Mouse (Mus musculus) urinary bladder, postnatal 25 days (tissue): ENCODE measurements at regions not wholly inside any gene's neighbourhood (a gene's known extent, or its start where the extent isn't known, plus 50 kb on each side); places are given as distances from the start of the nearest gene placed in this dataset.
A peak's percentile ranks its signal among the peaks of the same experiment; 100 is the strongest.

Experiments used
- DNase-seq: peaks from one replicate; pipeline ENCODE4 v3.0.0; 2022; ENCODE audit warnings: low spot score

DNA sequence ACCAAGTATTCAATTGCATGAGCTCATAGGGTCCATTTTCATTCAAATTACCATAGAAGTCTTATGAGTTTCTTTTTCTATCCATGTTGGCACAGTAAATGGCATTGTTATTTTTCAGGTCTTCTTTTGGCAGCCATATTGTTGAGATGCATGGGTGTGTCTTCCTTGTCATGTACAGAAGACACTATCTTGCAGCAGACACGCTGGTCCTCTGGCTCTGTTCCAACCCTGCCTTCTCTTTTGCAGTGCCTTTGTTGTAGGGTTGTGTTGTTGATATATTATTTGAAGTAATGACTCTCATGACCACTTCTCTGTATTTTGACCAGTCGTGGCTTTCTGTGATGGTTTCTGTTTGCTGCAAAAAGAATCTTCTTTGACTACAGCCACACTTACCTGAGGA lies 274.4 kb upstream of the Camk1g start:
- DNase-seq, result no peak

DNA sequence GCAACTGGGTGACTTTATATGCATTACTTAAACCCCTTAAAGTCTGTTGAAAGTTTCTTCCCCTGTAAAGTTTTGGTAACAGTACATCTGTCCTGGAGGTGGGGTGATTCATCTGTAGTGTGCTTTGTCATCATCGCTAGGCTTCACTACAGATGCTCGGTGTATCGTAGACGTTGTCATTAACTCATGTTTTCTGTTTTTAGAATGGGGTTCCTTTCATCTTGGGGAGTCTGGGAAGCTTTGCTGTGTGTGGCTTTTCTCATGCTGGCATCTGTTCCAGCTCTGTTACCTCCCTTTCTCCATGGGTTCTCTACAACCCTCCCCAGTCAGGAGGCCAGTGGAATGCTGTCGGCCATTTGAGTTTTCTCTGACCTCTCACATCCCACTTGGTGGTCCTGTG lies 266.4 kb upstream of the Camk1g start:
- DNase-seq, result no peak

- no peak for DNase-seq
These were observed 262.0 kb upstream of the Camk1g start for GRCm38 (mm10) chr1:193632115-193632514.

GRCm38 (mm10) chr1:193629887-193630286 lies 259.8 kb upstream of the Camk1g start:
- DNase-seq, result no peak

DNA sequence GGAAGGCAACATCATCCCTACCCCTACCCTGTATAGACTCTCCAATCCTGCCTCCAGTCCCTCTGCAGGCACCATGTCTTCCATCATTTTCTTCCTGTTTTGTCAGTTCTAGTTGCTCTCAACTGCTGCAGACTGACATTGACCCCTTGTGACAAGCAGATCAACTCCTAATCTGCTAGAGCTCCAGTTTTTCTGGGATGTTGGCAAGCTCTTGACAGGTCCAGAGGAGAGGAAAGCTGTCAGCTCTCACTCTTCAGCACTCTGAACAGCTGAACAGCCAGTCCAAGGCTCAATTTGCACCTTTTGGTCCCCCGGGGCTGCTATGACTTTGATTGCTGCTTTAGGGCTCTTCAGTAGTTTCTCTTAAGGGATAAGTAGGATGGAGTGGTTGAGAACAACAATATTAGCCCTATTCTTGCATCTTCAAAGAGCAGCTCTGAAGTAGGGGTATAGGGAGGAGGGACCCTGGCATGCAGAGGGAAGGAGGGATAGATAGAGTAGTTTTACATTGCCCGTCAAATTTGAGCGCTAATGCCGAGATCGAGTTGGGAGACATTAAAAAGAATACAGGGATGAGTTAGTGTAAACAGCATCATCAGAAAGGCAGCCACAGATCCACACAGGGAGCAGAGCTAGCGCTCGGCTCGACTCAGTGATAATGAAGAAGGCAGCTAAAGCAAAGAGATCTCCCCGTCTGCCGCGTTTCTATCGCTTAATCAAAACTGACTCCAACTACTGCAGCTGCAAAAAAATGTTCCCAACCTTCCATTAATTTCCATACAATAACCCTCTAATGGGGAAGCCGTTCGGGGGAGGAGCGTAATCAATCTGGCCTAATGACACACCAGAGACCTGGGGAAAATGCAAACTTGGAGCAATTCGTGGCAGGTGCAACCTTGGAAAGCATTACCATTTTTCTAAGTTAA lies 257.1 kb upstream of the Camk1g start:
- DNase-seq, result no peak

- no peak for DNase-seq
These were observed 255.2 kb upstream of the Camk1g start for GRCm38 (mm10) chr1:193625101-193625956.

DNA sequence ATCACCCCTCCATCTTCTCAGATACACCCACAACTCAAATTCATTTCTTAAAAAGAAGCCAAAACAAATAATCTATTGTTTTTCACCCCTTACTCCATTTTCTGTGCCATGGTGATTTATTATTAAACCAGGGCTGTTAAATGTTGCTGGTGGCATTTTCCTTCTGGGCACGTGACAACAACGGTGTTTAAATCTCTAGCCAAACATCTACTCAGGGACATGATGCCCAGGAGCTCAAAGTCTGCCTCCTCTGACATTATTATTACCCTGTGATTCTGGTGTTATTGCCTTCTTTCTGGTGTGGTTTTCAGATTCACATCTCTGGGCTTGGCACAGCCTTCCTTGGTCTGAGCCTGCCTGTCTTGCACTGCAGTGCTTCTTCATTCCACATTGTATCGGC lies 253.5 kb upstream of the Camk1g start:
- no peak for DNase-seq

DNA sequence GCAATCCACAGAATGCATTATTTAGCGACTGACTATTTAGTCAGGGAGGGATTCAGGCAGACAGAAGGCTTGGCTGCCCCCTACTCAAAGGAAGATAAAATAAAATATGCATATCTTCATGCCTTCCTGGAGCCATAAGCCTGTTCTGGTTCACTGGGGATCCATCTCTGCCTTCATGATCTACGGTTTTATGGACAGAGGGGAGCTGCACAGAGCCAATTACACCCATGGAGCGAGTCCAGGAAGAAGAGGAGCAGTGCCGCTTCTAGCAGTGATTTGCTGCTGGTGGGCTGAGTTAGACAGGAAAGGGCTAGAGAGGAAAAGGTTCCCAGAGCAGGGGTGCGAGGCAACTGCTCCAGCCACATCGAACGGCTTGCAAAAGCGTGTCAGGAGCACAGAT lies 248.2 kb upstream of the Camk1g start:
- no peak for DNase-seq

- DNase-seq, result no peak
These were observed 240.4 kb upstream of the Camk1g start for GRCm38 (mm10) chr1:193610471-193610870.

DNA sequence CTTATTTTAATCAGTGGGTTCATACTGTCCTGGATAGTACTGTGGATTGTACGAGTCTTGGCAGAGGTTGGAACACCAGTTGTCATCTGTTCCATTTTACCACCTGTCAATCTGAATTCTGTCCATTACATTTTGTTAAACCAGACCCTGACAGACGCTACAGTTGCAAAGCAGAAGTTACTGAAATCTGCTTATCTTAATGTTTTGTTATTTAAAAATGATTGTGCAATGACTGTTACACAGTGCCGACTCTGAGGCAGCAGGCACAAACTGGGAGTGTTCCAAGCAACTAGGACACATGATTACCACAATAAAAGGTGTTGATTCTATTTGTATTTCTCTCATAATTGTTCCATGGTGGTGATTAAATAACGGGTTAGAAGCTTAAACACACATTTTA lies 229.8 kb upstream of the Camk1g start:
- DNase-seq, result no peak

- DNase-seq, result no peak
These were observed 229.1 kb upstream of the Camk1g start for GRCm38 (mm10) chr1:193599163-193599562.

DNA sequence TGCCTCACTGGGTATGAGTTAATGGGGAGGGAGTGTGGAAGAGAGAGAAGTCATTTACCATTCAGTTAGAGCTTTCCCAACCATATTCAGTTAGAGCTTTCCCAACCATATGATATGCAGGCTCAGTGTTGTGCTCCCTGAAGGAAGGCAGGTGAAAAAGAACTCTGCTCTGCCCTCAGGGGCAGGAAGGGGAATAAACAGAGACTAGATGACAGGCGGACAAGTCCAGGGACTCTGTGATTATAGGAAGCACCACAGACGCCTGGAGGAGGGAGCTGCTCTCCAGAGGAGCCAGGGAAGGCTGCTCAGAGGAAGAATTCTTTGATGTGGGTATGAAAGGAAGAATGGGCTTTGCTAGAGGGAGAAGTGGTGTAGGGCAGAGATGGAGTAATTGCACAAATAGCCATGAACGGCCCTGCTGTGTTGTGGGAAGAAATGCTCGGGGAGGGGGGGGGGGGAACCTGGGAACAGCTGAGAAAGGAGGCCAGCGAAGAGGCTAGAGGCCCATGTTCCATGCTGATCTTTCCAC lies 220.3 kb upstream of the Camk1g start:
- no peak for DNase-seq

GRCm38 (mm10) chr1:193588477-193589464 lies 218.7 kb upstream of the Camk1g start:
- peak; percentile 69 for DNase-seq

DNA sequence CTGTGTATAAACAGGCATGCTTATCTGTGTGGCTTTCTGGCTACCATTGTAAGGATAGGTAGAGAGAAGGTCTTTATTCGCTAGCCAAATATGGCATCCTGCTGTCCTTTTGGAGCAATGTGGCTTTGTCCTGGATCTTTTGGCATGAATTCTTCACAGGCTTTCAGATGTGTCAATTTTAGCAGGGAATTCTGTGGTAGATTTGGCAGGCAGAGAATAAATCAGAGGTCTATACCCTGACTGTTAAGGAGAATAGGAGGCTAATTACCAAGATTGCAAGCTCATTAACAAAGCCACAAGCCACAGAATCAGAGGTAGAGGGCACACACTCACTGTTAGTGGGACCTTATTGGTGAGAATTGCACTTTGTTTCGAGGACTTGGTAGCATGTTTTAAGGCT lies 217.2 kb upstream of the Camk1g start:
- DNase-seq, result no peak

DNA sequence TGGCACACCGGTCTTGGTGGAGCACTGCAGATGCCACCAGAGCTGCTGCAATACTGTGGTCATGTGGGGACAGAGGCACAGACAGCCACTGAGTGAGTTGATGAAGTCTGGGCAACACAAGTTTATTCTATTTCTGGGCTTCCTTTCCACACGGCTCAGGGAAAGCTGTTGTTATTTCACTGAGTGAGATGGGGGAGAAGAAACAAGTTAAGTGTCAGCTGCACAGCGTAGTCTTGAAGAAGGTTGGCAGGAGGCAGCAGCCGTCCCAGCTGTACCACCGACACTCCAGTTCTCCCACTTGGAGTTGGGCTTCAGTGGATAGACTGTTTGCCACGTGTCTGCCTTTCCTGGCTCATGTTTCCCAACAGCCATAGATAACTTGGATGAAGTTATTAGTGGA lies 216.8 kb upstream of the Camk1g start:
- DNase-seq, result no peak

DNA sequence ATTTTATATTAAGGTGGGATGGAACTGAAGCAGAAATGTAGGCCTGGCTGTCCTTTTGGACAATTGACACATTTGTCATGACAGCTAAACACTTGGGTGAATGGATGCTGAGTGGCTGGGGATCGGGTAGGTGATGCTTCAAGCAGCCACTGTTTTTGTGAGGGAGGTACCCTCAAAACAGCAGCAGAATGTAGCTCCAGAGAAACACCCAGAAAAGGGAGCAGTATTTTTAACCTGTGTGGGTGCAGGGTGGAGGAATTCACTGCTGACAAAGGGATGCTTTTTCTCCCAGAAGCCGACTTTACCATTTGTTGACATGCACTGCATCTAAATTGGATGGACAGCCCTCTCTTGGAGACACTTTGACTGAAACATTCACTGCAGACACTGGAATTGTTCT lies 213.7 kb upstream of the Camk1g start:
- no peak for DNase-seq

DNA sequence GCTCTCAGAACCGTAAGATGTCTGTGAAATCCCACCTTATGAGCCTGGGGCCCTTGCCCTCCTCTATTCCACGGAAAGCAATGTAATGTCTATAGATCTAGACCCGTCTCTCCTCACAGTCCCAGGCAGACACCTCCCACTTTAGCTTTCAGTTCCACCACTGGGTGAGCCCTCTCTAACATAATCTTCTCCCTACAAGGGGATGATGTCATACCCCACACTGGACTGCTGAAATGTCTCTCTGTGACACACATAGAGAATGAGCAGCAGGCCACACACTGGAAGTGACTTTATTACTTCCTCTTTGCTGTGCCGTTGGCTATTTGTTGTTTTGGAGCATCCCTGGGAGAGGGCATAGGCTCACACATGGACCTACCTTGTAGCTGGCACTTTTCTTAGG lies 210.3 kb upstream of the Camk1g start:
- no peak for DNase-seq

GRCm38 (mm10) chr1:193579671-193580070 lies 209.6 kb upstream of the Camk1g start:
- DNase-seq, result no peak

GRCm38 (mm10) chr1:193578661-193579175 lies 208.6 kb upstream of the Camk1g start:
- no peak for DNase-seq

DNA sequence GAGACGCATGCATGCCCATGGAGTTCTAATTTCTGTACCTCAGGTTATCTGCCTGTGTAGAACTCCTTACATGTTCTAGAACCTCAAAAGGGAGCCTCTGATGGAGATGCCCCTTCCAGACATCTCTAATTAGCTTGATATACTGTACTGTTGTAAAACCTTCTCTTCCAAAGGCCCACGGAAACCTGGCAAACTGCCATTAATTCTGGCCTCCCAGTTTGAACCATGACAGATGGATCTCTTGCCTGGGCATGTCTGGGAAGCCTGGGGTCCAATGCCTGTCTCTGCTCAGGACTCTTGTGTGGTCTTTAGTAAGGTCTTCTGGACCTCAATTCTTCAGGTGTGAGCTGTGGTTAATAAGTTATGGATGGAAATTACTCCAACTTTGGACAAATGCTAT lies 207.7 kb upstream of the Camk1g start:
- no peak for DNase-seq

- peak; percentile 63 for DNase-seq
These were observed 206.1 kb upstream of the Camk1g start for GRCm38 (mm10) chr1:193575986-193576713.
